Mouse (Mus musculus): Measurements from ENCODE around the gene Apobec1. TPM values are rescaled to one million over a fixed set of nuclear protein-coding genes. Genes with fewer than 3 reads are reported as not detected.

Apobec1 gene
- total RNA-seq, 2 experiments from 2014 or later, result 1.5 to 2.4 TPM

DNA sequence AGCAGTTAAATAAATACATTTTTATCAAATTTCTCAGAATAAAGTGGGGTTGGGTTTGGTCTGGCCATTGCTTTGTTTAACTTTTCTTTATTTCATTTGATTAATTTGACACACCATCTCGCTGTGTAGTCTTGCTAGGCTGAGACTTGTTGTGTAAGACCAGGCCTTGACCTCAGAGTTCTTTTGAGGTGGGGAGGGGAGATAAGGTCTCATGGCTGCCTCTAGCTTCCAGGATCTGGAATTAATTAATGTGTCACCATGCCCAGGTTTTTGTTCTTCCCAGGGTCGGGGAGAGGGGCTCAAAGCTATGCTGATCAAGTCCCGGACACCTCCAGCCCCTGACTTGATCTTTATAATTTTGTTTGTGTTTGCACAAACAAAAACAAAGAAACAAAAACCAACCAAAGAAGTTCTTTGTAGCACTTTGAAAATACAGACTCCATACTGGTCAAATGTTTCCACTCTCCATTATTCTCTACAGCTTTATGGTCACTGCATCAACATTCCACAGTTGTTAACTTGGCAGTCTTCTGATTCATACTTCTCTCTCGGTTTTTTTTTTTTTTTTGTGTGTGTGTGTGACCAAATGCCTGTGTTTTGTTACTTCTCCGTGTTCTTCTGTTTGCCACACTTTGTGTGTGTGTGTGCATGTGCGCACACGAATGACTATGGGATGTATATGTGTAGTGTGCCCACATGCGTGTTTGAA lies 70.6 kb downstream of the Apobec1 start:
- intact Hi-C loops (cut with DNase I), result no loop called here
- no peak for DNase-seq (ENCODE audit: low spot score in 2 of 2)

DNA sequence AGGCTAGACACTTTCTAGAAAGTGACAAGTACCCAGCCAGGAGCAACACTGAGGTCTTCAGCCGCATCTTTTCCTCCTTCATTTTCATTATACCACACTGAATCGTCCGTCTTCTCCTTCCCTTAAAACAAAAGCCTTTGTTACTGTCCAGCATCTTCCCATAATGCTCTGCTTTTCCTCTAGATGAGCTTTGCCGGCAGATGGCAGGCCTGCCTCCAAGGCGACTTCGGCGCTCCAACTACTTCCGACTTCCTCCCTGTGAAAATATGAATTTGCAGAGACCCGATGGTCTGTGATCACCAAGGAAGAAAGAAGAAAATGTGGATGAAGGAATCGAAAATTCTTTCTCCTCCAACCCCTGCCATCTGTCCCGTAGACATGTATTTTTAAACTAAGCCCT lies 74.1 kb downstream of the Apobec1 start:
- intact Hi-C loops (cut with DNase I), result no loop called here
- no peak for DNase-seq (ENCODE audit: low spot score in 2 of 2)

Other genes starting within 250 kb of the Apobec1 start
- gene Rimklb, start 103.7 kb downstream of the Apobec1 start, total RNA-seq (2021), result 100 to 1,000 TPM; 135 to 136 TPM
- 1 to 10 TPM; 2.1 TPM for gene Mfap5, start 96.6 kb downstream of the Apobec1 start, total RNA-seq (2021)
- not detected for gene Aicda, start 48.6 kb downstream of the Apobec1 start, total RNA-seq (2021)
- gene Gdf3, start 7.6 kb upstream of the Apobec1 start, total RNA-seq (2021), result not detected
- not detected for gene Dppa3, start 24.0 kb upstream of the Apobec1 start, total RNA-seq (2021)
- gene Nanog, start 105.0 kb upstream of the Apobec1 start, total RNA-seq (2021), result not detected
- 100 to 1,000 TPM; 169 TPM for gene Slc2a3, start 199.2 kb upstream of the Apobec1 start, total RNA-seq (2021)
- 10 to 100 TPM; 25.7 to 28.0 TPM for gene Foxj2, start 217.5 kb upstream of the Apobec1 start, total RNA-seq (2021)

Data from left cerebral cortex, postnatal 14 days (tissue).